Mouse (Mus musculus) urinary bladder, postnatal 0 days (tissue): Measurements from ENCODE around the gene Tom1l2. TPM values are rescaled to one million over a fixed set of nuclear protein-coding genes. Genes with fewer than 3 reads are reported as not detected.

Experiments used
- microRNA-seq: library from miRNA; unstranded; fragments of <30 nt; microRNA quantifications from one replicate; pipeline ENCODE4, GENCODE M21; 2016
- polyA plus RNA-seq: library from polyadenylated mRNA; unstranded; fragments of >200 nt; fragmentation: Nextera tagmentation; extraction: Ambion mirVana; gene quantifications from 2 replicates; pipeline ENCODE4 v1.2.1, GENCODE M21; 2015

Gene Tom1l2
- polyA plus RNA-seq, result 23.3 and 24.1 TPM in 2 replicates

GRCm38 (mm10) chr11:60352559-60353411, at the start of gene Tom1l2, which contains the start of gene Drc3:
Gene Tom1l2, minus strand, starts transcription at chr11:60352905.
Gene Drc3, plus strand, starts transcription at chr11:60353329.

DNA sequence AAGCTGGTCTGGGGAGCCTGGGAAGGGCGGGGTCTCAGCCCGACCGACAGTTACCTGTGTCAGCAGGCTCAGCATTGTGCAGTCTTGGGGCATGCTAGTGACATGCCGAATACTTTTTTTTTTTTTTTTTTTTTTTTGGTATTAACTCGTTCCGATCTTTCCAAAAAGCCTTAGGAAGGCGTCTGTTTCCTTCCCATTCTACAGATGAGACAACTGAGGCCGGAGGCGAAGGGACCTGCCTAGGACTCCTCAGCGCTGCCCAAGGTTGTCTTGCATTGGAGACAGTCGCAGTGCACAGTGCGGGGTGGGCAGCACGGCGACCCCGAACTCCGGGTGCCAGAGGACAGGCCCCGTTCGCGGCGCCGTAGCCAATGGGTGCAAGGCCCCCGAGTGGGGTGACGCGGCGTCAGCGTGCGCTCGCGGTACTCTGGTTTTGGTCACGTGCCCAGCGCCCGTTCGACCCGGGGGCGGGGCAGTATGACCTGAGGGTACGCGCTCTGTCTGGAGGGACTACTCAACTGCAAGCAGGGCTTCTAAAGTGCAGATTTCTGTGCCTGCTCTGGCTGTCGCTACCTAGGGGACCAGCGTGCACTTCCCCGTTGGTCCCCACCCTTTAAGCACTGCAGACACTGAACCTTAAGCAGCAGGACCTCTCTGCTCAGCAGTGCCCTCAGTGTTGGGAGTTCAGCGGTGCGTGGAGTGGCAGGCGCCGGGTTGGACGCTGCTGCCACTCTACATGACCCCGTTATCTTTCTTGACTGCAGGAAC, 130.1 kb downstream of the Tom1l2 start, which contains the start of gene Srebf1:
Gene Srebf1, minus strand, starts transcription at position 113 of the 768 bp plus-strand sequence.

Small RNA genes lying within 50 kb of the gene (microRNA-seq; reads per million reads assigned to microRNA genes)
- gene Gm27711, result not detected
- gene Mir6921, result not detected
- not detected for gene Mir6922

Other genes with a start within 250 kb of the Tom1l2 start
- 16.6 and 18.3 TPM in 2 replicates for gene Rai1, start 247.9 kb downstream of the Tom1l2 start, polyA plus RNA-seq
- 51.1 and 51.3 TPM in 2 replicates for gene Srebf1, start 130.3 kb downstream of the Tom1l2 start, polyA plus RNA-seq
- gene Drc3, start 424 bp upstream of the Tom1l2 start, polyA plus RNA-seq, result 0.34 and 0.43 TPM in 2 replicates
- 11.4 and 13.0 TPM in 2 replicates for gene Gid4, start 64.2 kb upstream of the Tom1l2 start, polyA plus RNA-seq
- 25.5 and 27.5 TPM in 2 replicates for gene Atpaf2, start 65.6 kb upstream of the Tom1l2 start, polyA plus RNA-seq
- 49.9 and 51.4 TPM in 2 replicates for gene Drg2, start 101.7 kb upstream of the Tom1l2 start, polyA plus RNA-seq
- not detected in 2 replicates for gene Myo15, start 116.4 kb upstream of the Tom1l2 start, polyA plus RNA-seq
- gene Alkbh5, start 183.5 kb upstream of the Tom1l2 start, polyA plus RNA-seq, result 27.8 and 30.6 TPM in 2 replicates